Mouse (Mus musculus) spleen, postnatal 4 days (tissue): Measurements from ENCODE around the gene Prr22.

ENCODE experiments used
- DNase-seq, 2 experiments: peaks; one replicate each; pipeline ENCODE4 v3.0.0; 2022; ENCODE audit warnings: low spot score in 2 of 2

Gene Prr22

GRCm38 (mm10) chr17:56761077-56761476 lies 9.0 kb upstream of the Prr22 start:
- no peak for DNase-seq

GRCm38 (mm10) chr17:56761991-56762410 lies 8.0 kb upstream of the Prr22 start:
- peak; percentile 92 to 97 for DNase-seq

- DNase-seq = peak; percentile 80 to 88
Observed at GRCm38 (mm10) chr17:56762769-56763731, 7.0 kb upstream of the Prr22 start.

GRCm38 (mm10) chr17:56763741-56764250 lies 6.3 kb upstream of the Prr22 start:
- no peak for DNase-seq

GRCm38 (mm10) chr17:56764474-56765354 lies 5.3 kb upstream of the Prr22 start, which contains the start of gene Dus3l:
Dus3l (plus strand) TSS chr17:56764757.
- DNase-seq = peak; percentile 85 to 94

- no peak for DNase-seq
Observed at GRCm38 (mm10) chr17:56765431-56765830, 4.6 kb upstream of the Prr22 start.

GRCm38 (mm10) chr17:56766631-56767405 lies 3.2 kb upstream of the Prr22 start:
- DNase-seq = no peak

GRCm38 (mm10) chr17:56767531-56768135 lies 2.4 kb upstream of the Prr22 start:
- no peak for DNase-seq

- DNase-seq = no peak
Observed at GRCm38 (mm10) chr17:56768941-56769340, 1.1 kb upstream of the Prr22 start.

GRCm38 (mm10) chr17:56777568-56777967 lies 7.5 kb downstream of the Prr22 start:
- DNase-seq = no peak

GRCm38 (mm10) chr17:56778779-56779362 lies 8.8 kb downstream of the Prr22 start:
- DNase-seq = no peak

GRCm38 (mm10) chr17:56780291-56780978 lies 10.4 kb downstream of the Prr22 start:
- no peak for DNase-seq

GRCm38 (mm10) chr17:56788886-56789285 lies 18.8 kb downstream of the Prr22 start:
- no peak for DNase-seq

- DNase-seq = no peak
Observed at GRCm38 (mm10) chr17:56789286-56789685, 19.2 kb downstream of the Prr22 start.

- no peak for DNase-seq
Observed at GRCm38 (mm10) chr17:56792588-56792987, 22.5 kb downstream of the Prr22 start.

- DNase-seq = peak in 1 of 2 experiments; percentile 57
Observed at GRCm38 (mm10) chr17:56793614-56794319, 23.7 kb downstream of the Prr22 start.

GRCm38 (mm10) chr17:56799276-56799675 lies 29.2 kb downstream of the Prr22 start:
- DNase-seq = no peak

- no peak for DNase-seq
Observed at GRCm38 (mm10) chr17:56802065-56802464, 32.0 kb downstream of the Prr22 start.

GRCm38 (mm10) chr17:56804952-56805351 lies 34.9 kb downstream of the Prr22 start:
- no peak for DNase-seq
